Mouse (Mus musculus): ENCODE results near the gene Cenpv. TPM values are rescaled to one million over a fixed set of nuclear protein-coding genes. Genes with fewer than 3 reads are reported as not detected.

Cenpv gene
- polyA plus RNA-seq, 2 experiments = 27.0 to 40.5 TPM

GRCm38 (mm10) chr11:62566211-62566610, 27.1 kb upstream of the Cenpv start:
- no peaks in the 10 kb centered on the region for H3K36me3 ChIP-seq (ENCODE audit: control insufficient read depth, insufficient read depth, low read length)
- H3K4me1 ChIP-seq (ENCODE audit: control insufficient read depth, insufficient read depth, low read length) = no peaks in the 10 kb centered on the region
- DNase-seq (ENCODE audit: low spot score) = no peak
- H3K9ac ChIP-seq (ENCODE audit: low read depth, low read length, severe bottlenecking) = no peak overlapping the region
- no peaks in the 10 kb centered on the region for H3K27me3 ChIP-seq (ENCODE audit: control insufficient read depth, insufficient read depth, low read length)
- 71% methylated on average over 1 of the region's 1 CpGs for WGBS
- ATAC-seq (ENCODE audit: low FRiP score, low read depth) = no peak
- H3K27ac ChIP-seq (replicated peaks; ENCODE audit: low read depth, low read length) = no peak overlapping the region
- no peak overlapping the region for H3K4me3 ChIP-seq (replicated peaks; ENCODE audit: low read length)
- TF ChIP-seq POLR2A (IDR thresholded peaks at IDR 0.05; ENCODE audit: borderline replicate concordance, extremely low read depth, insufficient read depth, insufficient read length) = no peak
- no peaks in the 10 kb centered on the region for H3K9me3 ChIP-seq (ENCODE audit: control insufficient read depth, low read length)
- no peak overlapping the region for H3K4me2 ChIP-seq (replicated peaks; ENCODE audit: low read depth, low read length, severe bottlenecking)

- no peak for TF ChIP-seq POLR2A (IDR thresholded peaks at IDR 0.05; ENCODE audit: borderline replicate concordance, extremely low read depth, insufficient read depth, insufficient read length)
Observed at GRCm38 (mm10) chr11:62565747-62566146, 26.7 kb upstream of the Cenpv start.

DNA sequence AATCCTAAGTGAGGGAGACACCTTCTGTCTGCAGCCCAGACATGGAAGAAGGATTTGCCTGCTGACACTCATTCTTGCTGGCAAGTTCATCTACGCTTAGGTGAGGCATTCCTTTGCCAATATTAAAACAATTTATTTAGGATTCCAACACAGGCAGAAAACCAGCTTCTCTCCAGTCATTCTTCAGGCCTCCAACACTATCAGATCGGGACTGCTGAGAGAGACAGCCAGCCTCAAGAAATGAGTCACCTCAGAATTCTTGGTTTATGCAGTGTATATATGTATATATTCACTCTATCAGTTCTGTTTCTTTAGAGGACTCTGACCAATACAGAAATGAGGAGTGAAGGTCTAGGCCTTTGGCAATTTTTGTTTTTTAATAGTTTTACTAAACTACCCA, 24.5 kb upstream of the Cenpv start:
- no peaks in the 10 kb centered on the region for H3K27me3 ChIP-seq (ENCODE audit: control insufficient read depth, insufficient read depth, low read length)
- H3K27ac ChIP-seq (replicated peaks; ENCODE audit: low read depth, low read length) = no peak overlapping the region
- H3K9me3 ChIP-seq (ENCODE audit: control insufficient read depth, low read length) = no peaks in the 10 kb centered on the region
- no peak overlapping the region for H3K4me2 ChIP-seq (replicated peaks; ENCODE audit: low read depth, low read length, severe bottlenecking)
- ATAC-seq (ENCODE audit: low FRiP score, low read depth) (no peak), DNase-seq (ENCODE audit: low spot score) (no peak)
- H3K9ac ChIP-seq (ENCODE audit: low read depth, low read length, severe bottlenecking) = no peak overlapping the region
- no peaks in the 10 kb centered on the region for H3K4me1 ChIP-seq (ENCODE audit: control insufficient read depth, insufficient read depth, low read length)
- H3K4me3 ChIP-seq (replicated peaks; ENCODE audit: low read length) = no peak overlapping the region
- H3K36me3 ChIP-seq (ENCODE audit: control insufficient read depth, insufficient read depth, low read length) = no peaks in the 10 kb centered on the region
- WGBS = 77% methylated on average over 2 of the region's 2 CpGs
- TF ChIP-seq POLR2A (IDR thresholded peaks at IDR 0.05; ENCODE audit: borderline replicate concordance, extremely low read depth, insufficient read depth, insufficient read length) = no peak

More at GRCm38 (mm10) chr11:62565747-62566146, 26.7 kb upstream of the Cenpv start:
- H3K4me1 ChIP-seq (ENCODE audit: control insufficient read depth, insufficient read depth, low read length) = no peaks in the 10 kb centered on the region
- WGBS = 70% methylated on average over 7 of the region's 7 CpGs
- no peaks in the 10 kb centered on the region for H3K36me3 ChIP-seq (ENCODE audit: control insufficient read depth, insufficient read depth, low read length)
- H3K9me3 ChIP-seq (ENCODE audit: control insufficient read depth, low read length) = no peaks in the 10 kb centered on the region
- H3K4me2 ChIP-seq (replicated peaks; ENCODE audit: low read depth, low read length, severe bottlenecking) = no peak overlapping the region
- H3K4me3 ChIP-seq (replicated peaks; ENCODE audit: low read length) = no peak overlapping the region
- H3K27me3 ChIP-seq (ENCODE audit: control insufficient read depth, insufficient read depth, low read length) = no peaks in the 10 kb centered on the region
- DNase-seq (ENCODE audit: low spot score) = no peak
- no peak overlapping the region for H3K27ac ChIP-seq (replicated peaks; ENCODE audit: low read depth, low read length)
- H3K9ac ChIP-seq (ENCODE audit: low read depth, low read length, severe bottlenecking) = no peak overlapping the region
- no peak for ATAC-seq (ENCODE audit: low FRiP score, low read depth)

GRCm38 (mm10) chr11:62560463-62561016, 21.5 kb upstream of the Cenpv start:
- H3K27me3 ChIP-seq (ENCODE audit: control insufficient read depth, insufficient read depth, low read length) = no peaks in the 10 kb centered on the region
- H3K36me3 ChIP-seq (ENCODE audit: control insufficient read depth, insufficient read depth, low read length) = no peaks in the 10 kb centered on the region
- H3K4me3 ChIP-seq (replicated peaks; ENCODE audit: low read length) = peak overlapping the region; percentile 19
- DNase-seq (ENCODE audit: low spot score) (no peak), ATAC-seq (ENCODE audit: low FRiP score, low read depth) (no peak)
- no peak overlapping the region for H3K27ac ChIP-seq (replicated peaks; ENCODE audit: low read depth, low read length)
- H3K9me3 ChIP-seq (ENCODE audit: control insufficient read depth, low read length) = no peaks in the 10 kb centered on the region
- WGBS = 32% methylated on average over 43 of the region's 43 CpGs
- peak overlapping the region; percentile 49 for H3K4me2 ChIP-seq (replicated peaks; ENCODE audit: low read depth, low read length, severe bottlenecking)
- H3K9ac ChIP-seq (ENCODE audit: low read depth, low read length, severe bottlenecking) = peak overlapping the region; percentile 0; the same call in 1 of the 2 replicates
- H3K4me1 ChIP-seq (ENCODE audit: control insufficient read depth, insufficient read depth, low read length) = no peaks in the 10 kb centered on the region
- no peak for TF ChIP-seq POLR2A (IDR thresholded peaks at IDR 0.05; ENCODE audit: borderline replicate concordance, extremely low read depth, insufficient read depth, insufficient read length)

DNA sequence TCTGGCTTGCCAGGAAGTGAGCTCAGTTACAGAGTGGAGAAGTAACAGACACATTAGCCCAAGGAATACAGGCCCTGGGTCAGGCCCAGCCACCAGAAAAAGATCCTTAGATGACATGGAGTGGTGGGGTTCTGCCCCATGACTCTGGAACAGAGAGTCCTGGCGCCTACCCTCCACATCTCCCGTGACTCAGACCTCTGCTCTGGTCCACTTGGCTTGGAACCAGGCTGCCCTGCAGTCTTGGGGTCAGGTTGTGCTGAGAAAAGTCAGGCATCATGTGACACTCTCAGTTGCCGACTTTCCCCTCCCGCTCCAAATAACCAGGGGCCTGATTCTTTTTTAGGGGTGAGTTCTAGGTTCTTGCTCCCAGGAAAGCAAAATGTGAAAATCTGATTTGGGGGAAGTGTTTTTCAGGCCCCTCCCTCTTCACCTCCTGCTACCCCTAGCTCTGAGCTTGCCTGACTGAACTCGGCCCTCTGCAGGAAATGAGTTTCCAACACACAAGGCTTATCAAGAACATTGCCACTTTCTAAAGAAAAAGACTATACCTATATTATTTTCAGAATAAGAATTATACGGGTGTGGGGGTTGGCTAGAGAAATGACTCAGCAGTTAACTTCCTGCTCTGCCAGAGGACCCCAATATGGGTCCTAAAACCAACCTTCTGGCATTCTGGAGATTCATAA, 20.0 kb upstream of the Cenpv start:
- no peak for TF ChIP-seq POLR2A (IDR thresholded peaks at IDR 0.05; ENCODE audit: borderline replicate concordance, extremely low read depth, insufficient read depth, insufficient read length)
- peaks cover 11% of the 10 kb centered on the region for H3K36me3 ChIP-seq (ENCODE audit: control insufficient read depth, insufficient read depth, low read length)
- H3K27me3 ChIP-seq (ENCODE audit: control insufficient read depth, insufficient read depth, low read length) = no peaks in the 10 kb centered on the region
- no peak overlapping the region for H3K4me2 ChIP-seq (replicated peaks; ENCODE audit: low read depth, low read length, severe bottlenecking)
- 52% methylated on average over 6 of the region's 6 CpGs for WGBS
- no peak overlapping the region for H3K9ac ChIP-seq (ENCODE audit: low read depth, low read length, severe bottlenecking)
- H3K27ac ChIP-seq (replicated peaks; ENCODE audit: low read depth, low read length) = no peak overlapping the region
- DNase-seq (ENCODE audit: low spot score) (no peak), ATAC-seq (ENCODE audit: low FRiP score, low read depth) (no peak)
- H3K4me3 ChIP-seq (replicated peaks; ENCODE audit: low read length) = no peak overlapping the region
- no peaks in the 10 kb centered on the region for H3K9me3 ChIP-seq (ENCODE audit: control insufficient read depth, low read length)
- peaks cover 8% of the 10 kb centered on the region for H3K4me1 ChIP-seq (ENCODE audit: control insufficient read depth, insufficient read depth, low read length)
